Mouse (Mus musculus): ENCODE data around the gene Zfp282. TPM values are rescaled to one million over a fixed set of nuclear protein-coding genes. Genes with fewer than 3 reads are reported as not detected.
A peak's percentile ranks its signal among the peaks of the same experiment; 100 is the strongest.

The Zfp282 gene
- polyA plus RNA-seq, 1 experiment from 2014 or later: 2.4 TPM

DNA sequence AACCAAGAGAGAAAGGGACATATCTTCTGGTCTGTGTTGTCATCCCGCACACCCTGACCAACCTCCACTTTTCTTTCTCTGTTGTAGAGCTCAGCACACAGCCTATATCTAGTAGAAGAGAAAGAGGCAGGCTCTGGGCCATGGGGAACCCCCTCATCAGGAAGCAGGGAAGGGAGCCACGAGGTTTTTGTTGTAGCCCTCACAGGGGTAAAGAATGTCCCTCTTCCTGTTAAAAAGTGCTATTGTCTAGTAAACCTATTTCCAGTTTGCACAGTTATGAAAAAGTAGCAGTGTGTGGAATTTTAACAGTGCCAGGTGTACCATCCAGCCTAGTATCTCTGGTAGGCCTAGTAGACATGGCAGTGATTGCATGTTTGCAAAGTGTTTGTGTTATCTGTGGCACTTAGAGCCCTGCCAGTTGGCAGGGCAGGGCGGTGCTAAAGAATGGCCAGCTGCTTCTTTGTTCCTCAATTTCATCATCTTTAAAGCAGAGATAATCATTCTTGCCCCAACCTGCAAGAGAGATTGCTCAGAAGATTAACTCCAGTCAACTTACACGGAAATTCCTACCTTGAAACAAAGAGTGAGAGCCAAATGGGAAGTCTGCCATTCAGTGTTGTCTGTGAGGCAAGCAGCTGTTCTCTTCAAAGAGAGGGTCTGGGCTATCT lies 2.2 kb downstream of the Zfp282 start:
- no peak for TF ChIP-seq CTCF (IDR thresholded peaks at IDR 0.05; ENCODE audit: low read depth)
- TF ChIP-seq EP300 (IDR thresholded peaks at IDR 0.05; ENCODE audit: low read depth): no peak
- H3K9ac ChIP-seq (replicated peaks): peak overlapping the region; percentile 93; the same call in 1 of the 2 replicates
- 60% methylated on average over 4 of the region's 4 CpGs for WGBS (ENCODE audit: insufficient replicate concordance)
- no peaks in the 10 kb centered on the region for H3K27me3 ChIP-seq (ENCODE audit: insufficient read depth, low read length)
- H3K4me3 ChIP-seq (ENCODE audit: low read depth, low read length): no peak overlapping the region
- no peak overlapping the region for H3K27ac ChIP-seq (ENCODE audit: low read depth)
- no peak for ATAC-seq
- H3K4me2 ChIP-seq (ENCODE audit: low read depth, low read length): peak overlapping the region; percentile 75
- peaks cover 33% of the 10 kb centered on the region for H3K36me3 ChIP-seq (replicated peaks; ENCODE audit: insufficient read depth, low read length)
- no peak for DNase-seq
- H3K9me3 ChIP-seq (ENCODE audit: low read length): no peaks in the 10 kb centered on the region
- H3K4me1 ChIP-seq (ENCODE audit: insufficient read depth): peaks cover 12% of the 10 kb centered on the region

DNA sequence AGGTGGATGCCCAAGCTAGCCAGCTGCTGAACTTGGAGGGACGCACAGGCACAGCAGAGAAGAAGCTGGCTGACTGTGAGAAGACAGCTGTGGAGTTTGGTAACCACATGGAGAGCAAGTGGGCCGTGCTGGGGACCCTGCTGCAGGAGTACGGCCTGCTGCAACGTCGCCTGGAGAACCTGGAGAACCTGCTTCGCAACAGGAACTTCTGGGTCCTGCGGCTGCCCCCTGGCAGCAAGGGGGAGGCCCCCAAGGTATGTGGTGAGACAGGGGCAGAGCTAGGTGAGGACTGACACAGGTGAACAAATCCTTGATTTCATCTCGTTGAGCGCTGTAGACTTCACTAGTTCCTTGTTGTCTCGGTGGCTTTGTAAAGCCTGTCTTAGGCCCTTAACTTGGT lies 3.2 kb downstream of the Zfp282 start:
- DNase-seq (no peak), ATAC-seq (no peak)
- H3K4me3 ChIP-seq (ENCODE audit: low read depth, low read length): no peak overlapping the region
- H3K27ac ChIP-seq (ENCODE audit: low read depth): no peak overlapping the region
- peaks cover 12% of the 10 kb centered on the region for H3K4me1 ChIP-seq (ENCODE audit: insufficient read depth)
- H3K9me3 ChIP-seq (ENCODE audit: low read length): no peaks in the 10 kb centered on the region
- no peak overlapping the region for H3K4me2 ChIP-seq (ENCODE audit: low read depth, low read length)
- WGBS (ENCODE audit: insufficient replicate concordance): 95% methylated on average over 10 of the region's 10 CpGs
- no peaks in the 10 kb centered on the region for H3K27me3 ChIP-seq (ENCODE audit: insufficient read depth, low read length)
- H3K9ac ChIP-seq (replicated peaks): no peak overlapping the region
- peaks cover 37% of the 10 kb centered on the region for H3K36me3 ChIP-seq (replicated peaks; ENCODE audit: insufficient read depth, low read length)
- TF ChIP-seq CTCF (IDR thresholded peaks at IDR 0.05; ENCODE audit: low read depth) (no peak), EP300 (IDR thresholded peaks at IDR 0.05; ENCODE audit: low read depth) (no peak)

DNA sequence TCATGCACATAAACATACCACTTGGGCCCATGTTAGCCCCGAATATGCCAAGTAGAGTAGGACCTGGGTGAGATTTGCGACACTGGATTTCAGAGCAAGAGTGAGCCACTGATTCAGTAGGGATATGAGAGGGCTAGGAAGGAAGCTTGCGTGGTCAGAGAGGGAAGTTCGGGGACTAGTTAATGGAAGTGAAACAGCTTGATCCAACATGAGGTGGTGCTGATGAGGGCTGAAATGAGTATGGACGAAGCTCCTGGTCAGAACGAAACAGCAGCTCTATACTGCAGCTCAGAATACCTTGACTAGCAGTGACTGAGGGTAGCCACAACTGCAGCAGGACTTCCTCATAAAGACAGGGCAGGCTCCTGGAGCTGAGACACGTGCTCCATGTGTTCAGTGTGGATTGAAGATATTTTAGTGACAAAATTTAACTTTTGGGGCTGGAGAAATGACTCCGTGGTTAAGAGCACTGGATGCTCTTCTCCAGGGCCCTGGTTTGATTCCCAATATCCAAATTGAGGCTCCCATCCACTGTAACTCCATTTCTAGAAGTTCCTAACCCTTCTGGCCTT lies 11.9 kb downstream of the Zfp282 start:
- DNase-seq (no peak), ATAC-seq (no peak)
- Histone ChIP-seq H3K4me2 (ENCODE audit: low read depth, low read length) (no peak overlapping the region), H3K27ac (ENCODE audit: low read depth) (no peak overlapping the region), H3K9me3 (ENCODE audit: low read length) (no peaks in the 10 kb centered on the region), H3K36me3 (replicated peaks; ENCODE audit: insufficient read depth, low read length) (peaks cover 36% of the 10 kb centered on the region), H3K4me3 (ENCODE audit: low read depth, low read length) (no peak overlapping the region), H3K9ac (replicated peaks) (no peak overlapping the region), H3K27me3 (ENCODE audit: insufficient read depth, low read length) (no peaks in the 10 kb centered on the region), H3K4me1 (ENCODE audit: insufficient read depth) (no peaks in the 10 kb centered on the region)
- TF ChIP-seq CTCF (IDR thresholded peaks at IDR 0.05; ENCODE audit: low read depth) (no peak), EP300 (IDR thresholded peaks at IDR 0.05; ENCODE audit: low read depth) (no peak)
- 74% methylated on average over 8 of the region's 8 CpGs for WGBS (ENCODE audit: insufficient replicate concordance)

GRCm38 (mm10) chr6:47899416-47899815 lies 22.4 kb downstream of the Zfp282 start:
- no peaks in the 10 kb centered on the region for H3K27me3 ChIP-seq (ENCODE audit: insufficient read depth, low read length)
- no peak overlapping the region for H3K27ac ChIP-seq (ENCODE audit: low read depth)
- H3K9me3 ChIP-seq (ENCODE audit: low read length): no peaks in the 10 kb centered on the region
- no peaks in the 10 kb centered on the region for H3K4me1 ChIP-seq (ENCODE audit: insufficient read depth)
- TF ChIP-seq CTCF (IDR thresholded peaks at IDR 0.05; ENCODE audit: low read depth) (no peak), EP300 (IDR thresholded peaks at IDR 0.05; ENCODE audit: low read depth) (no peak)
- 83% methylated on average over 6 of the region's 6 CpGs for WGBS (ENCODE audit: insufficient replicate concordance)
- H3K4me3 ChIP-seq (ENCODE audit: low read depth, low read length): no peak overlapping the region
- DNase-seq (no peak), ATAC-seq (no peak)
- H3K4me2 ChIP-seq (ENCODE audit: low read depth, low read length): no peak overlapping the region
- no peak overlapping the region for H3K9ac ChIP-seq (replicated peaks)
- H3K36me3 ChIP-seq (replicated peaks; ENCODE audit: insufficient read depth, low read length): peaks cover 42% of the 10 kb centered on the region

- WGBS (ENCODE audit: insufficient replicate concordance): 82% methylated on average over 4 of the region's 4 CpGs
- Histone ChIP-seq H3K9me3 (ENCODE audit: low read length) (no peaks in the 10 kb centered on the region), H3K4me2 (ENCODE audit: low read depth, low read length) (no peak overlapping the region), H3K4me3 (ENCODE audit: low read depth, low read length) (no peak overlapping the region), H3K36me3 (replicated peaks; ENCODE audit: insufficient read depth, low read length) (peaks cover 50% of the 10 kb centered on the region), H3K27ac (ENCODE audit: low read depth) (no peak overlapping the region), H3K4me1 (ENCODE audit: insufficient read depth) (no peaks in the 10 kb centered on the region), H3K27me3 (ENCODE audit: insufficient read depth, low read length) (no peaks in the 10 kb centered on the region), H3K9ac (replicated peaks) (no peak overlapping the region)
- DNase-seq: peak; percentile 37
- ATAC-seq: 0 out of 2 replicates have a peak, but pooled peaks have one; percentile 25
- no peak for TF ChIP-seq CTCF (IDR thresholded peaks at IDR 0.05; ENCODE audit: low read depth)
- TF ChIP-seq EP300 (IDR thresholded peaks at IDR 0.05; ENCODE audit: low read depth): no peak
Measured at GRCm38 (mm10) chr6:47903587-47903986, 26.6 kb downstream of the Zfp282 start.

DNA sequence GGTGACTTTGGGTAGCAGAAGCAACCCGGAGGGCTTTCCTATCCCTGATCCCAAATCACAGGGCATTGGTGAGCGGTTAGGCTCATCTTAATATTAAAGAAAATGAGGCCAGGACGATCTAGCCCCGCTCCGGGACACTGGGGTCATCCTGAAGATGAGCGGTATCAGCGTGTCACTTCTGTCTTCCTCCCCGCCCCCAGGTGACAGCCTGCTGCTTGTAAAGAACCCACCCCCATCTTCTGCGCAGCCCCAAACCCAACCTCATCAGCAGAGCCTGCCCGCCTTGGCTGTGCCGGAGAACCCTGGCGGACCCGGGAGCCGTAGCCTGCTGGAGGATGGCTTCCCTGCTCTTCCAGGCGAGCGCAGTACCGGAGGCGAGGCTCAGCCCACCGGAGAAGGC lies 27.4 kb downstream of the Zfp282 start:
- DNase-seq: no peak
- no peak for TF ChIP-seq CTCF (IDR thresholded peaks at IDR 0.05; ENCODE audit: low read depth)
- no peak for TF ChIP-seq EP300 (IDR thresholded peaks at IDR 0.05; ENCODE audit: low read depth)
- no peaks in the 10 kb centered on the region for H3K4me1 ChIP-seq (ENCODE audit: insufficient read depth)
- no peaks in the 10 kb centered on the region for H3K27me3 ChIP-seq (ENCODE audit: insufficient read depth, low read length)
- no peak overlapping the region for H3K4me3 ChIP-seq (ENCODE audit: low read depth, low read length)
- H3K9ac ChIP-seq (replicated peaks): no peak overlapping the region
- WGBS (ENCODE audit: insufficient replicate concordance): 83% methylated on average over 19 of the region's 19 CpGs
- no peak overlapping the region for H3K4me2 ChIP-seq (ENCODE audit: low read depth, low read length)
- H3K27ac ChIP-seq (ENCODE audit: low read depth): no peak overlapping the region
- H3K36me3 ChIP-seq (replicated peaks; ENCODE audit: insufficient read depth, low read length): peaks cover 46% of the 10 kb centered on the region
- ATAC-seq: no peak
- no peaks in the 10 kb centered on the region for H3K9me3 ChIP-seq (ENCODE audit: low read length)
